Mouse (Mus musculus) myocyte (in vitro differentiated cells): ENCODE measurements at regions not wholly inside any gene's neighbourhood (a gene's known extent, or its start where the extent isn't known, plus 50 kb on each side); places are given as distances from the start of the nearest gene placed in this dataset.

Source experiments
- H3K27me3 ChIP-seq: one replicate; pipeline ENCODE4 v1.6.1; 2011; ENCODE audit not compliant: control insufficient read depth, insufficient read depth, insufficient read length
- H3K36me3 ChIP-seq: one replicate; pipeline ENCODE4 v1.6.1; 2011; ENCODE audit not compliant: control insufficient read depth, insufficient read depth
- H3K4me2 ChIP-seq: one replicate; pipeline ENCODE4 v1.6.1; 2011; ENCODE audit warnings: low read depth, control low read depth
- H3K4me3 ChIP-seq: one replicate; pipeline ENCODE4 v1.5.1; 2011; ENCODE audit warnings: mild to moderate bottlenecking, control low read depth, moderate library complexity
- H3K79me2 ChIP-seq: one replicate; pipeline ENCODE4 v1.6.1; 2011; ENCODE audit not compliant: control insufficient read depth, insufficient read depth
- H3ac ChIP-seq: one replicate; pipeline ENCODE4 v1.6.1; 2011; ENCODE audit not compliant: control insufficient read depth, insufficient read length
- CEBPB ChIP-seq: IDR thresholded peaks from 2 replicates; pipeline ENCODE4 v1.6.1; 2011; ENCODE audit warnings: mild to moderate bottlenecking, moderate library complexity; ENCODE audit not compliant: poor library complexity, insufficient read depth, severe bottlenecking
- E2F4 ChIP-seq: IDR thresholded peaks from one replicate; pipeline ENCODE4 v1.6.1; 2011; ENCODE audit warnings: mild to moderate bottlenecking, control low read depth, moderate library complexity; ENCODE audit not compliant: insufficient read depth
- MAX ChIP-seq: IDR thresholded peaks from one replicate; pipeline ENCODE4 v1.6.1; 2011; ENCODE audit warnings: low read depth, mild to moderate bottlenecking, control low read depth
- MYOD1 ChIP-seq, 3 experiments: IDR thresholded peaks; one replicate each; pipeline ENCODE4 v1.6.1; 2011; ENCODE audit warnings: control low read depth in 2 of 3, low read depth in 2 of 3, mild to moderate bottlenecking in 2 of 3, moderate library complexity in 1 of 3; ENCODE audit not compliant: insufficient read length in 2 of 3, control insufficient read depth in 1 of 3
- MYOG ChIP-seq, 3 experiments: IDR thresholded peaks; one replicate each; pipeline ENCODE4 v1.6.1; 2011; ENCODE audit warnings: control low read depth in 2 of 3, low read depth in 2 of 3, mild to moderate bottlenecking in 2 of 3; ENCODE audit not compliant: insufficient read length in 2 of 3, control insufficient read depth in 1 of 3, insufficient read depth in 1 of 3
- POLR2A ChIP-seq: IDR thresholded peaks from one replicate; pipeline ENCODE4 v1.6.1; 2011; ENCODE audit warnings: low read depth, mild to moderate bottlenecking, control low read depth, moderate library complexity; ENCODE audit not compliant: insufficient read length
- POLR2AphosphoS2 ChIP-seq: IDR thresholded peaks from one replicate; pipeline ENCODE4 v1.6.1; 2011; ENCODE audit warnings: low read depth, control low read depth; ENCODE audit not compliant: insufficient read length
- REST ChIP-seq: IDR thresholded peaks from one replicate; pipeline ENCODE4 v1.6.1; 2011; ENCODE audit warnings: mild to moderate bottlenecking, control low read depth, moderate library complexity; ENCODE audit not compliant: insufficient read depth, insufficient read length
- SRF ChIP-seq: IDR thresholded peaks from one replicate; pipeline ENCODE4 v1.6.1; 2011; ENCODE audit warnings: low read depth; ENCODE audit not compliant: control insufficient read depth, insufficient read length
- TCF12 ChIP-seq: IDR thresholded peaks from one replicate; pipeline ENCODE4 v1.6.1; 2011; ENCODE audit warnings: mild to moderate bottlenecking, control low read depth; ENCODE audit not compliant: poor library complexity, insufficient read depth, severe bottlenecking
- TCF3 ChIP-seq: IDR thresholded peaks from one replicate; pipeline ENCODE4 v1.6.1; 2011; ENCODE audit warnings: low read depth, control low read depth; ENCODE audit not compliant: insufficient read length
- USF1 ChIP-seq: IDR thresholded peaks from one replicate; pipeline ENCODE4 v1.6.1; 2011; ENCODE audit warnings: low read depth, mild to moderate bottlenecking, control low read depth, moderate library complexity

DNA sequence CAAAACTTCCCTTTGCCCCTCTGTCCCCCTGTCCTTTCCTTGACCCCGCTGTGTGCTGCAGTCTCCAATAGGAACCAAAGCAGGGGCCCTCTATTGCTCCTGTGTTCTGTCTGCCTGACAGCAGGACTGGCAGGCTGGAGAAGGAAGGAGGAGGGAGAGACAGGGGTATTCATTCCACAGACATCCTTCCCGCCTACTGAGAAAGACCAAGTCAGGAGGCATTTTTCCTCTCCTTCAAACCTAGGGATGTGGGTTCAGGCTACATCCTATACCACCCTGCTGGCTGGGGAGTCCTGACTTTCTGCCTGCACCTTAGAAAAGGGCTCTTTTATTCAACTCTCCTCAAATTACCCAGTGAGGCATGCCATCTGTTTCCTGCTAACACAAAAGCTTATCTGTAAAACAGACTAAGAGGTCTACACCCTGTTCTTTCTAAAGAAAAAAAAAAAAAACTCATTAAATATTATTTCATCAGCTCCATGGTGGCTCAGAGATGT lies 270.9 kb upstream of the Gpc5 start:
- Histone ChIP-seq H3K4me3 (no peak overlapping the region), H3ac (no peak overlapping the region), H3K36me3 (no peaks in the 10 kb centered on the region), H3K79me2 (no peaks in the 10 kb centered on the region), H3K27me3 (no peaks in the 10 kb centered on the region), H3K4me2 (no peak overlapping the region)
- TF ChIP-seq POLR2A (no peak), REST (no peak), USF1 (no peak), MYOD1 (IDR thresholded peaks at IDR 0.05; ENCODE audit: control insufficient read depth in 1 of 3, insufficient read length in 2 of 3, low read depth in 2 of 3) (no peak), SRF (no peak), MAX (no peak)

DNA sequence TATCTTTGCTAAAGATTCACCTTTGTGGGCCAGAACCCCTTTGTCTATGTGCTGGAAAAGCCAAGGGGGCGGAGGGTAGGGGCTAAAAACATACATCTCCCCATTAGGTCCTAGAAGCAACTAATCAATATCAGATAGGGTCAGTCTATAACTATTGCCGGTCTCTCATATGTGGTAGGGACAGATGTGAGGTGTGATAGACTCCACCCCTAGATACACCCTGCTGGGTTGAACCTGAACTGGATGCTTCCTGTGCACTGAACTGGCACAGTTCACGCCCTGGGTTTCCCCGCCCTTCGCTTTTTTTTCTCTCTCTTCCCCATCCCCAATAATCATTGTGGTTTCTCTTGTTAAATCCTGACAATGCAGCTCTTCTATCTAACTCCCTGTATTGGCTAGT lies 270.3 kb upstream of the Gpc5 start:
- H3K36me3 ChIP-seq, result no peaks in the 10 kb centered on the region
- H3K4me3 ChIP-seq, result no peak overlapping the region
- H3ac ChIP-seq, result no peak overlapping the region
- no peaks in the 10 kb centered on the region for H3K27me3 ChIP-seq
- no peak for TF ChIP-seq MAX
- no peak for TF ChIP-seq SRF
- TF ChIP-seq POLR2AphosphoS2, result no peak
- TF ChIP-seq USF1, result no peak
- TF ChIP-seq TCF3, result no peak
- no peaks in the 10 kb centered on the region for H3K79me2 ChIP-seq
- no peak overlapping the region for H3K4me2 ChIP-seq

DNA sequence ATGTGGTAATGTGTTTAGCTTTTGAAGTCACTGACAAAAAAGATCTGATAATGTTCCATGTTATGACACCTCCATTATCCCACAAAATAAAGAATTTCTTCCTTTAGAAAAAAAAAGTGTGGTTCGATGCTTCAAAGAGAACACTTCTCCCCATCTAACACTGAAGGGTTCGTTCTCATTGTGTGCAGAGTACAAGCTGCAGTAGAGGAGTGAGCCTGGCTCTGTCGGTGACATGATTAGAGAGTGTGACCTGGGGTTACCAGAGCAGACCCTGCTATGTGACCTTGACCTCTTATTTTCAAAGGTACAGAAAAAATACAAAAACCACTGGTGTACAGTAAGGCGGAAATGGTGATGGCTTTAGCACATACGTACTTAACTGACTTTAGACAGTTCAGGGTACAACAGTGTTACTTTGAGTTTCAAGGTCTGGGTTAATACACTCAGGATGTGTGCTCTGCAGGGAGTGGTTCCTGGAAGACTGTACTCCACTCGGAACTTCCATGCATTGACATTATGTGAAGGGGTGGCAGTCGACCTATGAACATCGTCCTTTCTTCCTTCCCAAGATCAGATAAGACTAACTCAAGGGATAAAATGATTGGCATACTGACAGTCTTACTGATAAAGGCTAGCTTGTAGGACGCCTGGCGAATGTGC lies 265.2 kb upstream of the Gpc5 start:
- H3K4me3 ChIP-seq, result no peak overlapping the region
- no peaks in the 10 kb centered on the region for H3K36me3 ChIP-seq
- no peaks in the 10 kb centered on the region for H3K79me2 ChIP-seq
- no peak overlapping the region for H3K4me2 ChIP-seq
- H3ac ChIP-seq, result no peak overlapping the region
- no peaks in the 10 kb centered on the region for H3K27me3 ChIP-seq
- no peak for TF ChIP-seq MYOD1 (IDR thresholded peaks at IDR 0.05; ENCODE audit: control insufficient read depth in 1 of 3, insufficient read length in 2 of 3, low read depth in 2 of 3)

DNA sequence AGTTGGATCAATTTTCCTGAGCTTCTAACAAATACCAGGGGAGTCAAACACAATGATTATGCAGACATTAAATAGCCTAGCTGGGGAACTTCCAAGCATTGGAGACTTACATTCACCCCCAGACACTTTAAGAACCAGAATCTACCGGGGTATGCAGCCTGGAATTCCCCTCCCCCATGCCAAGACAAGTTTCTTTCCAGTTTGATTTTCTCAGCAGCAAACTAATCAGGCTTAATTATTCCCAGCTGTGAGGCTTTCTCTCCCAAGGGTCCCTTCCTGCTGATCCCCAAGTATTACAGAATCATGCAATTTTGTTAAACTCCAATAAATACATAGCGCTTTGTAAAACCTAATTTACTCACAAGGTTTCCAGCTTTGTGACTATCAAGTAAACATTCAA lies 262.7 kb upstream of the Gpc5 start:
- Histone ChIP-seq H3K36me3 (no peaks in the 10 kb centered on the region), H3K27me3 (no peaks in the 10 kb centered on the region), H3K4me3 (no peak overlapping the region), H3K79me2 (no peaks in the 10 kb centered on the region), H3K4me2 (no peak overlapping the region), H3ac (no peak overlapping the region)
- no peak for TF ChIP-seq MYOG (IDR thresholded peaks at IDR 0.05; ENCODE audit: control insufficient read depth in 1 of 3, insufficient read depth in 1 of 3, insufficient read length in 2 of 3, low read depth in 2 of 3)
- no peak for TF ChIP-seq E2F4
- no peak for TF ChIP-seq TCF12
- no peak for TF ChIP-seq MYOD1 (IDR thresholded peaks at IDR 0.05; ENCODE audit: control insufficient read depth in 1 of 3, insufficient read length in 2 of 3, low read depth in 2 of 3)
- TF ChIP-seq SRF, result no peak
- TF ChIP-seq POLR2A, result no peak
- no peak for TF ChIP-seq USF1
- TF ChIP-seq MAX, result no peak
- TF ChIP-seq REST, result no peak
- no peak for TF ChIP-seq CEBPB

DNA sequence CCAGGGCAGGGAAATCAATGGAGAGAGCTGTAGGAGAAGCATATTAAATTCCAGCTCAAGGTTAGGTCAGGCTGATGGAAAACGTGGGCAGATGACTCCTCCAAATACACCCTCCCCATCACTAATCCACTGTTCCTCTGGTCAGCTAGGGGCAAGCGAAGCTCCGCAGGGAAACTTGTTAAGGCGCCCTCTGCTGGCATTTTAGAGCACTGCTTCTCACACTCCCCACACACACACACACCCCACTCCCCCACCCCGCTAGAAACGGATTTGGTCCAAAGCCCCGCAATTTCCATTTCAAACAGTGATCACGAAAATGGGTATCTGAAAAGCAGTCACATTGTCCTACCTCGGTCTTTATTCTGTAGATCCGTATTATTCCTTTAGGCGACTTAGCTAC lies 259.0 kb upstream of the Gpc5 start:
- Histone ChIP-seq H3K36me3 (no peaks in the 10 kb centered on the region), H3ac (no peak overlapping the region), H3K79me2 (no peaks in the 10 kb centered on the region), H3K4me3 (no peak overlapping the region), H3K27me3 (no peaks in the 10 kb centered on the region), H3K4me2 (no peak overlapping the region)
- TF ChIP-seq E2F4 (no peak), REST (no peak), POLR2AphosphoS2 (no peak), SRF (no peak), CEBPB (no peak), MYOD1 (IDR thresholded peaks at IDR 0.05; ENCODE audit: control insufficient read depth in 1 of 3, insufficient read length in 2 of 3, low read depth in 2 of 3) (no peak), MAX (no peak), USF1 (no peak), TCF12 (no peak), POLR2A (no peak), MYOG (IDR thresholded peaks at IDR 0.05; ENCODE audit: control insufficient read depth in 1 of 3, insufficient read depth in 1 of 3, insufficient read length in 2 of 3, low read depth in 2 of 3) (no peak), TCF3 (no peak)
